Mouse (Mus musculus): ENCODE measurements around the gene Gm16405. TPM values are rescaled to one million over a fixed set of nuclear protein-coding genes. Genes with fewer than 3 reads are reported as not detected.
"Not testable (repeated sequence)": the region's sequence is repeated elsewhere in the genome, so short reads cannot be mapped to it uniquely, and the experiment has no call there.

Gm16405 gene
- polyA plus RNA-seq (2016; fragmentation: Nextera tagmentation; extraction: Ambion mirVana), result not detected in 2 replicates

GRCm38 (mm10) chrX:54530908-54531307 lies at the start of gene Gm16405:
Gene Gm16405 (plus strand): TSS chrX:54531208.
- no CpG with 5 or more reads among the region's 7 CpGs for WGBS

More at GRCm38 (mm10) chrX:54530908-54531307, at the start of gene Gm16405:
- not testable (repeated sequence) for DNase-seq (ENCODE audit: low spot score); H3K4me3 ChIP-seq; H3K9me3 ChIP-seq; H3K27me3 ChIP-seq (replicated peaks; ENCODE audit: low read depth, poor library complexity, severe bottlenecking); H3K27ac ChIP-seq (replicated peaks); H3K4me1 ChIP-seq; H3K36me3 ChIP-seq (replicated peaks)

Other genes with a start within 250 kb of the Gm16405 start
- gene Gm16430, start 91.0 kb downstream of the Gm16405 start, polyA plus RNA-seq (2016; fragmentation: Nextera tagmentation; extraction: Ambion mirVana), result not detected in 2 replicates

Measured in embryonic facial prominence, embryonic 10.5 days (tissue).